Mouse (Mus musculus): ENCODE measurements at regions not wholly inside any gene's neighbourhood (a gene's known extent, or its start where the extent isn't known, plus 50 kb on each side); places are given as distances from the start of the nearest gene placed in this dataset.

DNA sequence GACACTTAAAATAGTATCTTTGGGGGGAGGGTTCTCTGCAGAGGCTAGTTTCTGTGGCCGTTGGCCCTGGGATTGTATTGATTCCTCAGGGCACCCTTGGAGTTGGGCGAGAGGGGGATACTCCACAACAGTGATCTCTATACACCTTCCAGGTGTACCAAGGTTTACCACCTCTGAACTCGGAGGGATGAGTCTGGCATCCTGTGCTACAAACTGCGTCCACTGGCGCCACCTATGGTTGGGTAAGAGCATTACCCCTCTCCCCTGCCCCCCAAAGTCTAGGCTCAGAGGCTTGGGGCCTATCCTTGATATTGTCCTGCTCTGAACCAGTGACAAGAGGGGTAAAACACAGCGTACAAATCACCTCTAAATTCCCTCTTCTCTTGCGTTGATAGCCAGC lies 62.2 kb downstream of the Gm17728 start:
- H3K4me3 ChIP-seq (ENCODE audit: low read depth, low read length): no peak overlapping the region
- no peaks in the 10 kb centered on the region for H3K36me3 ChIP-seq (ENCODE audit: control insufficient read depth, insufficient read depth, low read length, poor library complexity, severe bottlenecking)
- no peaks in the 10 kb centered on the region for H3K27me3 ChIP-seq (ENCODE audit: control insufficient read depth, insufficient read depth, low read length, poor library complexity, severe bottlenecking)
- no peak overlapping the region for H3K27ac ChIP-seq (ENCODE audit: insufficient read depth, low read length)
- no peak for TF ChIP-seq EP300 (IDR thresholded peaks at IDR 0.05; ENCODE audit: insufficient read depth, low read depth, low read length)
- TF ChIP-seq POLR2A (IDR thresholded peaks at IDR 0.05; ENCODE audit: insufficient read depth, low read length): no peak
- peak; percentile 64 for TF ChIP-seq CTCF (IDR thresholded peaks at IDR 0.05; ENCODE audit: low read depth, low read length)
- no peak overlapping the region for H3K9ac ChIP-seq (ENCODE audit: low read depth, poor library complexity, severe bottlenecking)
- H3K4me1 ChIP-seq (ENCODE audit: control insufficient read depth, insufficient read depth, low read length): no peaks in the 10 kb centered on the region
- H3K9me3 ChIP-seq (replicated peaks; ENCODE audit: control insufficient read depth, insufficient read depth, low read length, poor library complexity, severe bottlenecking): no peaks in the 10 kb centered on the region

- TF ChIP-seq EP300 (IDR thresholded peaks at IDR 0.05; ENCODE audit: insufficient read depth, low read depth, low read length): no peak
- no peak for TF ChIP-seq POLR2A (IDR thresholded peaks at IDR 0.05; ENCODE audit: insufficient read depth, low read length)
- no peak for TF ChIP-seq CTCF (IDR thresholded peaks at IDR 0.05; ENCODE audit: low read depth, low read length)
- Histone ChIP-seq H3K27ac (ENCODE audit: insufficient read depth, low read length) (no peak overlapping the region), H3K4me3 (ENCODE audit: low read depth, low read length) (no peak overlapping the region), H3K9me3 (replicated peaks; ENCODE audit: control insufficient read depth, insufficient read depth, low read length, poor library complexity, severe bottlenecking) (no peaks in the 10 kb centered on the region), H3K4me1 (ENCODE audit: control insufficient read depth, insufficient read depth, low read length) (no peaks in the 10 kb centered on the region), H3K9ac (ENCODE audit: low read depth, poor library complexity, severe bottlenecking) (no peak overlapping the region), H3K36me3 (ENCODE audit: control insufficient read depth, insufficient read depth, low read length, poor library complexity, severe bottlenecking) (no peaks in the 10 kb centered on the region), H3K27me3 (ENCODE audit: control insufficient read depth, insufficient read depth, low read length, poor library complexity, severe bottlenecking) (no peaks in the 10 kb centered on the region)
Measured at GRCm38 (mm10) chr17:9484566-9484965, 62.7 kb downstream of the Gm17728 start.

GRCm38 (mm10) chr17:9529340-9529739 lies 107.5 kb downstream of the Gm17728 start:
- Histone ChIP-seq H3K4me3 (ENCODE audit: low read depth, low read length) (no peak overlapping the region), H3K4me1 (ENCODE audit: control insufficient read depth, insufficient read depth, low read length) (no peaks in the 10 kb centered on the region), H3K27me3 (ENCODE audit: control insufficient read depth, insufficient read depth, low read length, poor library complexity, severe bottlenecking) (no peaks in the 10 kb centered on the region), H3K27ac (ENCODE audit: insufficient read depth, low read length) (no peak overlapping the region), H3K9me3 (replicated peaks; ENCODE audit: control insufficient read depth, insufficient read depth, low read length, poor library complexity, severe bottlenecking) (no peaks in the 10 kb centered on the region), H3K36me3 (ENCODE audit: control insufficient read depth, insufficient read depth, low read length, poor library complexity, severe bottlenecking) (no peaks in the 10 kb centered on the region), H3K9ac (ENCODE audit: low read depth, poor library complexity, severe bottlenecking) (no peak overlapping the region)
- TF ChIP-seq POLR2A (IDR thresholded peaks at IDR 0.05; ENCODE audit: insufficient read depth, low read length) (no peak), CTCF (IDR thresholded peaks at IDR 0.05; ENCODE audit: low read depth, low read length) (no peak)

GRCm38 (mm10) chr17:9536090-9536489 lies 114.2 kb downstream of the Gm17728 start:
- TF ChIP-seq CTCF (IDR thresholded peaks at IDR 0.05; ENCODE audit: low read depth, low read length) (no peak), EP300 (IDR thresholded peaks at IDR 0.05; ENCODE audit: insufficient read depth, low read depth, low read length) (no peak)
- H3K36me3 ChIP-seq (ENCODE audit: control insufficient read depth, insufficient read depth, low read length, poor library complexity, severe bottlenecking): no peaks in the 10 kb centered on the region
- H3K4me3 ChIP-seq (ENCODE audit: low read depth, low read length): no peak overlapping the region
- H3K4me1 ChIP-seq (ENCODE audit: control insufficient read depth, insufficient read depth, low read length): no peaks in the 10 kb centered on the region
- no peaks in the 10 kb centered on the region for H3K9me3 ChIP-seq (replicated peaks; ENCODE audit: control insufficient read depth, insufficient read depth, low read length, poor library complexity, severe bottlenecking)
- H3K9ac ChIP-seq (ENCODE audit: low read depth, poor library complexity, severe bottlenecking): no peak overlapping the region
- no peaks in the 10 kb centered on the region for H3K27me3 ChIP-seq (ENCODE audit: control insufficient read depth, insufficient read depth, low read length, poor library complexity, severe bottlenecking)
- H3K27ac ChIP-seq (ENCODE audit: insufficient read depth, low read length): no peak overlapping the region

DNA sequence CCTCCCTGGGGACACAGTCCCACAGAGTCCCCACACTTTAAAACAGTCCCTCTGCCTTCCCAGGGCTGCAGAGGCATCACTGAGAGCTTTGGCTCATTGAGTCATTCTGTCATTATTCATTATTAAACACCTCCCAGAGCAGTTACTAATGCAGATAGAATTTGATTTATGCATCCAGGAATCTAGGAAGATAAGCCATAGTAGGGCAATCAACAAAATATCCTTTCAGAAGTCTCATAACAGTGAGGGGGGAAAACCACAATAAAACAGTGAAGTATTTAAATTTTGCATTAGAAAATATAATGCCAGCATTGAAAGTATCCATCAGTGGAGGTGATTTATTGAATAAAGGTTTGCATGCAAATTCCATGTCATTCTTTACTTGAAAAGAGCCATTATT lies 116.5 kb downstream of the Gm17728 start:
- H3K27me3 ChIP-seq (ENCODE audit: control insufficient read depth, insufficient read depth, low read length, poor library complexity, severe bottlenecking): no peaks in the 10 kb centered on the region
- H3K4me1 ChIP-seq (ENCODE audit: control insufficient read depth, insufficient read depth, low read length): no peaks in the 10 kb centered on the region
- no peak overlapping the region for H3K4me3 ChIP-seq (ENCODE audit: low read depth, low read length)
- H3K9me3 ChIP-seq (replicated peaks; ENCODE audit: control insufficient read depth, insufficient read depth, low read length, poor library complexity, severe bottlenecking): no peaks in the 10 kb centered on the region
- TF ChIP-seq POLR2A (IDR thresholded peaks at IDR 0.05; ENCODE audit: insufficient read depth, low read length): no peak
- TF ChIP-seq CTCF (IDR thresholded peaks at IDR 0.05; ENCODE audit: low read depth, low read length): no peak
- TF ChIP-seq EP300 (IDR thresholded peaks at IDR 0.05; ENCODE audit: insufficient read depth, low read depth, low read length): no peak
- no peak overlapping the region for H3K27ac ChIP-seq (ENCODE audit: insufficient read depth, low read length)
- no peaks in the 10 kb centered on the region for H3K36me3 ChIP-seq (ENCODE audit: control insufficient read depth, insufficient read depth, low read length, poor library complexity, severe bottlenecking)
- no peak overlapping the region for H3K9ac ChIP-seq (ENCODE audit: low read depth, poor library complexity, severe bottlenecking)

- H3K27me3 ChIP-seq (ENCODE audit: control insufficient read depth, insufficient read depth, low read length, poor library complexity, severe bottlenecking): no peaks in the 10 kb centered on the region
- H3K4me3 ChIP-seq (ENCODE audit: low read depth, low read length): no peak overlapping the region
- H3K9me3 ChIP-seq (replicated peaks; ENCODE audit: control insufficient read depth, insufficient read depth, low read length, poor library complexity, severe bottlenecking): no peaks in the 10 kb centered on the region
- no peaks in the 10 kb centered on the region for H3K4me1 ChIP-seq (ENCODE audit: control insufficient read depth, insufficient read depth, low read length)
- no peaks in the 10 kb centered on the region for H3K36me3 ChIP-seq (ENCODE audit: control insufficient read depth, insufficient read depth, low read length, poor library complexity, severe bottlenecking)
- no peak overlapping the region for H3K27ac ChIP-seq (ENCODE audit: insufficient read depth, low read length)
- TF ChIP-seq CTCF (IDR thresholded peaks at IDR 0.05; ENCODE audit: low read depth, low read length) (no peak), EP300 (IDR thresholded peaks at IDR 0.05; ENCODE audit: insufficient read depth, low read depth, low read length) (no peak), POLR2A (IDR thresholded peaks at IDR 0.05; ENCODE audit: insufficient read depth, low read length) (no peak)
- no peak overlapping the region for H3K9ac ChIP-seq (ENCODE audit: low read depth, poor library complexity, severe bottlenecking)
Measured at GRCm38 (mm10) chr17:9540156-9540555, 118.3 kb downstream of the Gm17728 start.

Measured in ES-Bruce4 (cell line).